Mouse (Mus musculus) CD4-positive, CD25-positive, alpha-beta regulatory T cell, adult 4 months (primary cell): ENCODE data around the gene Myb. TPM values are rescaled to one million over a fixed set of nuclear protein-coding genes. Genes with fewer than 3 reads are reported as not detected.
A peak's percentile ranks its signal among the peaks of the same experiment; 100 is the strongest.

Experiments
- ATAC-seq: one replicate; pipeline ENCODE4 v1.8.0; 2017
- polyA plus RNA-seq, 2 experiments: library from polyadenylated mRNA; unstranded; fragments of 100-300 nt; shearing (Covaris generic); gene quantifications; one replicate each; pipeline ENCODE4 v1.2.1; 2017

Myb gene
- 1 to 10 TPM; 6.6 to 7.6 TPM for polyA plus RNA-seq

GRCm38 (mm10) chr10:21160537-21161358 is at the start of gene Myb:
TSS of gene Myb (minus strand) at chr10:21160984.
- peak; percentile 16 for ATAC-seq

GRCm38 (mm10) chr10:21207378-21207777 is 46.6 kb upstream of the Myb start:
- ATAC-seq, result peak; percentile 17

- no peak for ATAC-seq
These were observed 45.4 kb upstream of the Myb start for GRCm38 (mm10) chr10:21206232-21206631.

GRCm38 (mm10) chr10:21204496-21205085 is 43.8 kb upstream of the Myb start:
- peak; percentile 40 for ATAC-seq

GRCm38 (mm10) chr10:21203886-21204285 is 43.1 kb upstream of the Myb start:
- no peak for ATAC-seq

- no peak for ATAC-seq
These were observed 42.7 kb upstream of the Myb start for GRCm38 (mm10) chr10:21203461-21203860.

- ATAC-seq, result peak; percentile 45
These were observed 40.0 kb upstream of the Myb start for GRCm38 (mm10) chr10:21200761-21201160.

GRCm38 (mm10) chr10:21200322-21200721 is 39.5 kb upstream of the Myb start:
- no peak for ATAC-seq

GRCm38 (mm10) chr10:21196646-21197116 is 35.9 kb upstream of the Myb start:
- peak; percentile 81 for ATAC-seq

GRCm38 (mm10) chr10:21195597-21195996 is 34.8 kb upstream of the Myb start:
- ATAC-seq, result no peak

GRCm38 (mm10) chr10:21193935-21194505 is 33.2 kb upstream of the Myb start:
- no peak for ATAC-seq

- ATAC-seq, result no peak
These were observed 32.5 kb upstream of the Myb start for GRCm38 (mm10) chr10:21193088-21193934.

- ATAC-seq, result no peak
These were observed 31.7 kb upstream of the Myb start for GRCm38 (mm10) chr10:21192436-21192835.

GRCm38 (mm10) chr10:21189756-21190397 is 29.1 kb upstream of the Myb start:
- no peak for ATAC-seq

- ATAC-seq, result no peak
These were observed 28.5 kb upstream of the Myb start for GRCm38 (mm10) chr10:21189275-21189601.

- ATAC-seq, result peak; percentile 58
These were observed 27.9 kb upstream of the Myb start for GRCm38 (mm10) chr10:21188564-21189274.

- peak; percentile 8 for ATAC-seq
These were observed 27.1 kb upstream of the Myb start for GRCm38 (mm10) chr10:21187847-21188246.

- ATAC-seq, result peak; percentile 86
These were observed 25.9 kb upstream of the Myb start for GRCm38 (mm10) chr10:21186733-21187132.

- peak; percentile 86 for ATAC-seq
These were observed 17.9 kb upstream of the Myb start for GRCm38 (mm10) chr10:21178711-21179110.

GRCm38 (mm10) chr10:21178281-21178680 is 17.5 kb upstream of the Myb start:
- ATAC-seq, result peak; percentile 85

- no peak for ATAC-seq
These were observed 11.9 kb upstream of the Myb start for GRCm38 (mm10) chr10:21172650-21173200.
